Mouse (Mus musculus) heart, embryonic 14.5 days (tissue): Measurements from ENCODE around the gene Cuedc2. TPM values are rescaled to one million over a fixed set of nuclear protein-coding genes. Genes with fewer than 3 reads are reported as not detected.

Experiments used
- ATAC-seq: fragments of 200-750 bp; cut with Nextera tagmentation; 2 replicates; pipeline ENCODE4 v1.8.0; 2017; ENCODE audit warnings: low read depth, moderate TSS enrichment; ENCODE audit not compliant: insufficient number of reproducible peaks, insufficient read depth, low FRiP score
- H3K27ac ChIP-seq, 2 experiments: fragments of 200-500 bp in 1 of 2; fragments of 300-500 bp in 1 of 2; sonication (generic) in 1 of 2; replicated peaks in 1 of 2; 2 replicates each; pipeline ENCODE4 v1.5.1; 2012 to 2014; ENCODE audit warnings: low read depth in 2 of 2, low read length in 2 of 2, control low read depth in 1 of 2, mild to moderate bottlenecking in 1 of 2, mixed read lengths in 1 of 2; ENCODE audit not compliant: control insufficient read depth in 1 of 2, insufficient read depth in 1 of 2
- H3K27me3 ChIP-seq: fragments of 300-500 bp; sonication (generic); 2 replicates; pipeline ENCODE4 v1.6.1; 2014; ENCODE audit warnings: mild to moderate bottlenecking, low read length, control low read depth; ENCODE audit not compliant: control insufficient read depth, insufficient read depth
- H3K36me3 ChIP-seq: fragments of 300-500 bp; sonication (generic); 2 replicates; pipeline ENCODE4 v1.6.1; 2014; ENCODE audit warnings: mild to moderate bottlenecking, control low read depth, low read length, mixed read lengths; ENCODE audit not compliant: control insufficient read depth, insufficient read depth
- H3K4me1 ChIP-seq, 2 experiments: fragments of 200-500 bp in 1 of 2; fragments of 300-500 bp in 1 of 2; sonication (generic) in 1 of 2; 2 replicates each; pipeline ENCODE4 v1.6.1; 2012 to 2014; ENCODE audit warnings: low read length in 2 of 2, control low read depth in 1 of 2, mixed read lengths in 1 of 2; ENCODE audit not compliant: control insufficient read depth in 2 of 2, insufficient read depth in 2 of 2
- H3K4me2 ChIP-seq: fragments of 300-500 bp; sonication (generic); 2 replicates; pipeline ENCODE4 v1.6.1; 2014; ENCODE audit warnings: mild to moderate bottlenecking, low read length
- H3K4me3 ChIP-seq, 2 experiments: fragments of 200-500 bp in 1 of 2; fragments of 300-500 bp in 1 of 2; sonication (generic) in 1 of 2; 2 replicates each; pipeline ENCODE4 v1.5.1; 2012 to 2014; ENCODE audit warnings: low read length in 2 of 2, mild to moderate bottlenecking in 2 of 2, control low read depth in 1 of 2, low read depth in 1 of 2, moderate library complexity in 1 of 2; ENCODE audit not compliant: control insufficient read depth in 1 of 2, insufficient read depth in 1 of 2
- H3K9ac ChIP-seq: fragments of 300-500 bp; sonication (generic); 2 replicates; pipeline ENCODE4 v1.6.1; 2014; ENCODE audit warnings: mild to moderate bottlenecking, low read length
- H3K9me3 ChIP-seq: fragments of 300-500 bp; sonication (generic); 2 replicates; pipeline ENCODE4 v1.6.1; 2016; ENCODE audit warnings: low read length, control low read depth; ENCODE audit not compliant: control insufficient read depth
- whole genome bisulfite sequencing: fragments of 180-500 bp; shearing (Covaris S2); extraction: QIAGEN DNeasy Blood & Tissue Kit; methylation state at CpG from one replicate; pipeline ENCODE4 v1.1.7; 2014; 5-methylcytosine and 5-hydroxymethylcytosine counted together
- polyA plus RNA-seq: library from polyadenylated mRNA; unstranded; fragments of >200 nt; fragmentation: Nextera tagmentation; extraction: Ambion mirVana; gene quantifications from 2 replicates; pipeline ENCODE4 v1.2.1, GENCODE M21; 2014

Cuedc2 gene
- polyA plus RNA-seq, 1 experiment from 2014 or later: 125 TPM

- H3K4me3 ChIP-seq: peak overlapping the region; percentile 58 to 66
- peaks cover 5 to 12% of the 10 kb centered on the region in 2 experiments for H3K4me1 ChIP-seq
- H3K9me3 ChIP-seq: no peaks in the 10 kb centered on the region
- peak overlapping the region; percentile 81 for H3K9ac ChIP-seq
- ATAC-seq: no peak
- 38% methylated on average over 15 of the region's 15 CpGs for WGBS
- H3K27me3 ChIP-seq: no peaks in the 10 kb centered on the region
- peak overlapping the region in 1 of 2 experiments; percentile 35; a peak in 1 of 4 replicates for H3K27ac ChIP-seq
- H3K4me2 ChIP-seq: peak overlapping the region; percentile 77
- no peaks in the 10 kb centered on the region for H3K36me3 ChIP-seq
Measured at GRCm38 (mm10) chr19:46337719-46338330, 677 bp downstream of the Cuedc2 start.

DNA sequence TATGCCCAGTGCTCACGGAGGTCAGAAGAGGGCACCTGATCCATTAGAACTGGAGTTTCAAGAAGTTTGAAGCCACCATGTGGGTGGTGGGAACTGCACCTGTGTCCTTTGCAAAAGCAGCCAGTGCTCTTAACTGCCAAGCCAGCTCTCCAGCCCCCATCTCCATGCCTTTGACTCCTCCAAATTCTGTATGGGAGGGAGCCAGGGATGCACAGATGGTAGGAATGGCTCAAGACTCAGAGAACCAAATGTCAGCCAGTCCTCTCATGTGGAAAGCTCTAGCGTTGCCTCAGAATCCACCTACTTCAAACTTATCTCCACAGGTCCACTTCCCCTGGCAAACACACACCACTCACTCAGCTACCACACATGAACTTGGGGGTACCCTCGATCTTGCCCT, 4.6 kb downstream of the Cuedc2 start:
- Histone ChIP-seq H3K9ac (no peak overlapping the region), H3K36me3 (peaks cover 25% of the 10 kb centered on the region), H3K27me3 (no peaks in the 10 kb centered on the region), H3K4me3 (no peak overlapping the region), H3K9me3 (no peaks in the 10 kb centered on the region), H3K4me1 (peaks cover 8 to 19% of the 10 kb centered on the region in 2 experiments), H3K27ac (no peak overlapping the region), H3K4me2 (no peak overlapping the region)
- no peak for ATAC-seq
- 78% methylated on average over 3 of the region's 3 CpGs for WGBS

GRCm38 (mm10) chr19:46332721-46333339, 5.7 kb downstream of the Cuedc2 start:
- H3K36me3 ChIP-seq: peaks cover 25% of the 10 kb centered on the region
- H3K4me3 ChIP-seq: no peak overlapping the region
- H3K27ac ChIP-seq: no peak overlapping the region
- WGBS: 72% methylated on average over 7 of the region's 7 CpGs
- no peaks in the 10 kb centered on the region for H3K27me3 ChIP-seq
- no peaks in the 10 kb centered on the region for H3K9me3 ChIP-seq
- H3K4me1 ChIP-seq: peaks cover 7 to 17% of the 10 kb centered on the region in 2 experiments
- H3K9ac ChIP-seq: no peak overlapping the region
- ATAC-seq: no peak
- no peak overlapping the region for H3K4me2 ChIP-seq

- WGBS: 76% methylated on average over 3 of the region's 3 CpGs
Measured at GRCm38 (mm10) chr19:46331936-46332335, 6.6 kb downstream of the Cuedc2 start.

GRCm38 (mm10) chr19:46331326-46331725, 7.2 kb downstream of the Cuedc2 start:
- WGBS: 90% methylated on average over 14 of the region's 14 CpGs

More at GRCm38 (mm10) chr19:46331936-46332335, 6.6 kb downstream of the Cuedc2 start:
- H3K9ac ChIP-seq: no peak overlapping the region
- H3K27ac ChIP-seq: no peak overlapping the region
- H3K27me3 ChIP-seq: peaks cover 7% of the 10 kb centered on the region
- no peak for ATAC-seq
- H3K9me3 ChIP-seq: no peaks in the 10 kb centered on the region
- H3K4me2 ChIP-seq: no peak overlapping the region
- peaks cover 25% of the 10 kb centered on the region for H3K36me3 ChIP-seq
- H3K4me1 ChIP-seq: peaks cover 5 to 17% of the 10 kb centered on the region in 2 experiments
- no peak overlapping the region for H3K4me3 ChIP-seq

GRCm38 (mm10) chr19:46330696-46331095, 7.8 kb downstream of the Cuedc2 start:
- H3K27ac ChIP-seq: no peak overlapping the region
- ATAC-seq: no peak
- peaks cover 20% of the 10 kb centered on the region for H3K27me3 ChIP-seq
- H3K9ac ChIP-seq: no peak overlapping the region
- peaks cover 25% of the 10 kb centered on the region for H3K36me3 ChIP-seq
- H3K4me2 ChIP-seq: no peak overlapping the region
- H3K4me1 ChIP-seq: peaks cover 8 to 19% of the 10 kb centered on the region in 2 experiments
- H3K9me3 ChIP-seq: no peaks in the 10 kb centered on the region
- H3K4me3 ChIP-seq: no peak overlapping the region
- 89% methylated on average over 12 of the region's 12 CpGs for WGBS

More at GRCm38 (mm10) chr19:46331326-46331725, 7.2 kb downstream of the Cuedc2 start:
- Histone ChIP-seq H3K36me3 (peaks cover 25% of the 10 kb centered on the region), H3K9me3 (no peaks in the 10 kb centered on the region), H3K4me1 (peaks cover 8 to 19% of the 10 kb centered on the region in 2 experiments), H3K27me3 (peaks cover 13% of the 10 kb centered on the region), H3K9ac (no peak overlapping the region), H3K27ac (no peak overlapping the region), H3K4me2 (no peak overlapping the region), H3K4me3 (no peak overlapping the region)
- ATAC-seq: no peak

- Histone ChIP-seq H3K4me3 (no peak overlapping the region), H3K4me2 (peak overlapping the region; percentile 100), H3K36me3 (peaks cover 25% of the 10 kb centered on the region), H3K9ac (no peak overlapping the region), H3K4me1 (peaks cover 8 to 19% of the 10 kb centered on the region in 2 experiments), H3K9me3 (no peaks in the 10 kb centered on the region), H3K27me3 (peaks cover 27% of the 10 kb centered on the region), H3K27ac (no peak overlapping the region)
- WGBS: 6% methylated on average over 16 of the region's 16 CpGs
- no peak for ATAC-seq
Measured at GRCm38 (mm10) chr19:46329951-46330350, 8.6 kb downstream of the Cuedc2 start.
